Mouse (Mus musculus): ENCODE measurements around the gene Fam166b.
A peak's percentile ranks its signal among the peaks of the same experiment; 100 is the strongest.

Gene Fam166b

GRCm38 (mm10) chr4:43428946-43429345, at the start of gene Fam166b:
Fam166b (minus strand) TSS chr4:43429134.
- peak; percentile 97 for DNase-seq

- DNase-seq: no peak
Observed at GRCm38 (mm10) chr4:43478534-43478858, 49.6 kb upstream of the Fam166b start.

DNA sequence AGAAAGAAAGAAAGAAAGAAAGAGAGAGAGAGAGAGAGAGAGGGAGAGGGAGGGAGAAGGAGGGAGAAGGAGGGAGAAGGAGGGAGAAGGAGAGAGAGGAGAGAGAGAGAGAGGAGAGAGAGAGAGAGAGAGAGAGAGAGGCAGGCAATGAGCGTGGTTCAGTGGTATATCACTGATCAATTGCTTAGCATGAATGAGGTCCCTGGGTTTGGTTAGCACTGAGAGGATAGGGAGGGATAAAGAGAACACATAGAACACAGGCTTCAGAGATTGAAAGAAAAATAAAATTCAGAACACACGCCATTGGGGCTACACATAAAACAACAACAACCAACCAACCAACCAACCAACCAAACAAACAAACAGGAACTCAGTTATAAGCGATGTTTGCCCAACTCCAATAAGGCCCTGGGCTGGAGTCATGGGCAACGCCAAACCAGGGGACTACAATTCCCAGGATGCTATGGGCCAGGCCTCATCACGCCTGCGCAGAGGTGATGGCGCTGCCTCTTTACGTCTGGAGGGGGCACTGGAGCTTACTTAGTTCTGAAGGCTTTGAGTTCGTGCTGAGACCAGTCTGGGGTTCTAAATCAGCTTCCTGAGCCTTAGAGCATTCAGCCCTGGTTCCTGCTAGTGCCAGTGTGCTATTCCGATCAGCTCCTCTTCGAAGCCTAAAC, 49.1 kb upstream of the Fam166b start:
- DNase-seq: peak; percentile 98

DNA sequence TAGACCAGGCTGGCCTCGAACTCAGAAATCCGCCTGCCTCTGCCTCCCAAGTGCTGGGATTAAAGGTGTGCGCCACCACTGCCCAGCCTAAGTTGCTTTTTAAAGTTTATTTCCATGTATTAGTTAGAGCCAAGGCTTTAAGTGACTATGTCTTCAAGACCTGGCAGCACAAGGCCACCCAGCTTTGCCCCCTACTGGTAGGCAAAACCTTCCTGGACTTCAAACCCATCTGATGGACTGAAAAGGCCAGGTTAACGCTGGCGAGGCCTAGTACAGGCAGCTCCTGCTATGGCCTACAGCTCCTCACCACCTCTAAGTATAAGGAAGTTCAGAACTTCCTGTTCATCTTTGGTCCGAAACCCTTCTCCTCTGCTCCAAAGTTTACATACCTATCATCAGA, 47.7 kb upstream of the Fam166b start:
- no peak for DNase-seq

DNA sequence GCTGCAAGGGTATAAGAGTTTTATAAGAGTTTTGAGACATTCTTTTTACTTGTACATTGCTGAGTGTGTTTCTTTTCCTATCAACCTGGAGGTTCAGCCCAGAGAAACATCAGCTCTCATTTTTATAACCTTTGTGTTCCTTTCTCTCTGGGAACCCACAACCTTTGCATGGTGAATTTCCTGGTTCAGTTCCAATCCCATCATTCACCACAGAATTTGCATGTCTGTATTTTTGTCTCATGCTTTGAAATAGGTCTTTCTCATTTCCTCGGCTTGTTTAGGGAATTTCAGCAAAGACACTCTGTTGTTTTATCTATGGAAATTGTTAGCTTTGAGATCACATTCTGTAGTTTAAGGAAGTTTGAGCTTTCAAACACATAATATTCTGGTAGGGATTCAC, 44.7 kb upstream of the Fam166b start:
- no peak for DNase-seq

DNA sequence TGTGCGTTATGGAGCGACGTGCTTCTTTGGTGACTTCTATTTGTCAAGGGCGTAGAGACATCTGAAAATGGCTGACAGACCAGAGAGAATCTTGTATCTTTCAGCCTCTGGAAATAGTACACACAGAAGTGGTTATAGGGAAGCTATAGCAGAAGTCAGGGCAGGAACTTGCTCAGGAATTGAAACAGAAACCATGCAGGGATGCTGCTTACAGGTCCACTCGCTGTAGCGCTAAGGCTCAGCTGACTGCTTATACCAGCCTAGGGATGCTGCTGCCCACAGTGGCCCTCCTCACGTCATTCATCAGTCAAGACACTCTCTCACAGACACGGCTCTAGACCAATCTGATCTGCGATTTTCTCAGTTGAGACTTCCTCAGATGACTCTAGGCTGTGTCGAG, 41.4 kb upstream of the Fam166b start:
- peak; percentile 89 for DNase-seq

GRCm38 (mm10) chr4:43466872-43467271, 37.9 kb upstream of the Fam166b start:
- DNase-seq: no peak

DNA sequence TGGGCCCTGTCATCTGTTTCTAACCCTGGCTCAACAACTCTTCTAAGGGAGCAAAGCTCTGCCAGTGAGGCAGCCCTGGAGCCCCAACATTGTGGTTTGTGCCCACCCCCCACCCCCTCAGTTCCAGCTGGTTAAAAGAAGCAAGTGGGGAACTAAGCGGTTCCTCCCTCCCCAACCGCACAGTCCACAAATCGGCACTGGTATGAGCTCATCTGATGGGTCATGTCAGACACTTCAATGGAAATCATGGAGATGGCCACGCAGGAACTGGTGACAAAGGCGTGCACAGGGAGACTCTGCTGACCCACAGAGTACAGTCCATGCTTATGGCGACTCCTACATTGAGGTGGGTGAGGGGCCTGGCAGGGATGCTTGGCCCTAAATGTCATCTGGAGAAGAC, 37.0 kb upstream of the Fam166b start:
- peak; percentile 91 for DNase-seq

DNA sequence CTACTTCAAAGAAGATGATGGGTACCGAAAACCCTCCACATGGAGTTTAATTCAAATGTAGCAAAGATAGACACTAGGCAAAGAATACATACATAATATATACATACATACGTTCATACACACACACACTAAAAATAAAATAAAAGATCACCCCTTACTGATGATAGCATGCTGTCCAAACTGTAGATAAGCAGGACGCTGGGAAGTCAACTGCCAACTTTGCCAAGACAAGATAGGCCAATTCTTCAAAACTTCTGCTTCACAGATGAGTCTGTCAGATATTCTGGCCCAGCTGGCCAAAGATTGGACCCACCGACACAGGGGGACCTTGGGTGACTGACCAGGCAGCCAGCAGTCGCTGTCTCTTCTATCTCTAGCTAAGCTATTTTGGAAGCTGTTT, 34.2 kb upstream of the Fam166b start:
- no peak for DNase-seq

DNA sequence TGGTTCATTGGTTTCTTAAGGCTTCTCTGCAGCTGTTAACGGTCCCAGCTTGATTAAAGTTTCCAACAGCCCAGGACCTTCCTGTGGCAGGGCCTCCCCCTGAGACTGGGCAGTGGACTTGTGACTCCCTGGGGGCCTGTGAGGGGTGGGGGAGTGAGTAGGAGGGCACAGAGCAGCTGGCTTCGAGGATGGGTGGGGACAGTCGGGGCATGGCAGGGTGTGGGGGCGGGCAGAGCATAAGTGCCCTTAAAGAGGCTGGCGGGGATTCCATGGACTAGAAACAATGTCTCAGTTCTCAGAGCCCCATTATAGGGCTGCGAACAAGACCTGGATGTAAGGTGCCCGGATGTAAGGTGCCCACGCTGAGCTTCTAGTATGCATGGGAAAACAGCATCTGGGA, 28.2 kb upstream of the Fam166b start:
- DNase-seq: peak; percentile 88

DNA sequence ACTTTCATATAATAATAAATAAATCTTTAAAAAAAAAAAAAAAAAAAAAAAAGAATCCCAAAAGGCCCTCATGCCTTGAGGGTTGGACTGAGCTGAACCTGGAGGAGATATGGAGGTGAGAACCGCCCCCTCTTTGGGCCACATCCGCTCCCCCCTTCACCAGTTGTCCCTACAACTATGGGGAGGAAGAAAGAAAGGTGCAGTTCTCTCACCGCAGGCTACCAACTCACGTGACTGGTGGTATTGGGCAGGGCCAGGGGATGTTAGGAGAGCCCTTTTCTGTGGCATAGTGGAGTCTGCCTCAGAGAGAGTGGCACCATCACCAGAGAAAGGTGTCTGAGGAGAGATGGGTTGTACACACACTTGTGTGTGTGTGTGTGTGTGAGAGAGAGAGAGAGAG, 27.5 kb upstream of the Fam166b start:
- DNase-seq: no peak

- peak; percentile 94 for DNase-seq
Observed at GRCm38 (mm10) chr4:43454041-43454836, 25.3 kb upstream of the Fam166b start, which contains the start of gene Cd72. Cd72 (minus strand) TSS chr4:43454628.

DNA sequence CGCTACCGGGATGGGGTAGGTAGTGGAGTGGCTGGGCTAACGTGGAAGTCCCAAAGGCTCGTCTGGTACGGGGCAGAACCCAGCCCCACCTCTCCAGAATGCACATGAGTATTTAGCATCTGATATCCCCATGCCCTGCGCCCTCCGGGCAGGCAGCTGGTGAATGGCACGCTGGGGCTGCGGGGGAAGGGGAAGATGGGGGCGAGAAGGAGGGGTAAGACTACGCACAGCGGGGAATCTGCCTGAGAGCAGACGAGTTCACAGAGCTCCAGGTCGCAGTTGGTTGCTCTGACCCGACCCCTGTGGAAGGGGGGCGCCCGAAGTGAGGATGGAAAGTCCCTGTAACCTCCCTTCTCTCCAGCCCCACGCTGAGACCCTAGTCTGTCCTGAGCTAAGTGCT, 24.5 kb upstream of the Fam166b start:
- no peak for DNase-seq

DNA sequence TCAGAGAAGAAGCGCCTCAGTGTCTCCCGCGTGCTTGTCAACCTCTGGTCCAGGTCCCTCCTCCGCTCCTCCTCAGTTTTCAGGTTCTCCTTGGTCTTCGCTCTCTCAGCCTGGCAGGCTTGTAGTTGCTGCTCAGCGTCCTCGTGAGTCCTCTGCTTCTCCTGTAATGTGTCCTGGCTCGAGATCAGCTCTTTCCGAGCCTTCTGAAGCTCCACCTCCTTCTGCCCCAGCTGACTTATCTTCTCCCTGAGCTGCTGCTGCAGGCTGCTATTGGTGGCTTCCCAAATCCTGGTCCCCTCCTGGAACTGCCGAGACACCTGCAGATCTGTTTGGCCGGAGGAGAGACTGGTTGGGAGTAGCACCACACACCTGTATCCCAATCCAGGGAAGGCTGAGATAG, 23.4 kb upstream of the Fam166b start:
- DNase-seq: peak; percentile 92

DNA sequence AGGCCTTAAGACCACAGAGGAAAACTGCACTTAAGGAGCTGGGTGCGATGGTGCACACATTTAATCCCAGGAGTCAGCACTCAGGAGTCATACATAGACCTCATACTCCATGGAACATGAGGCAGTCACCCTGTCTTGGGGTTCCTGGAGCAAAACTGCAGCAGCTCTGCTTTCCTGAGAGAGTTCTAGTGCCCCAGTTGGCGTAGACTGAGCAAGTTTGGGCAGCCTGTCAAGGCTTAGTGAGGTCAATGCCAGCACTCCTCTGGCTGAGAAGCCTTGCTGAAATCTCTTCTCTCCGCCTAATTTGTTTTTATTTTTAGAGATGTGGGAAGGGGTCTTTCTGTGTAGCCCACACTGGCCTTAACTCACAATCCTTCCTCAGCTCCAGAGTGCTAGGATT, 19.6 kb upstream of the Fam166b start:
- no peak for DNase-seq

DNA sequence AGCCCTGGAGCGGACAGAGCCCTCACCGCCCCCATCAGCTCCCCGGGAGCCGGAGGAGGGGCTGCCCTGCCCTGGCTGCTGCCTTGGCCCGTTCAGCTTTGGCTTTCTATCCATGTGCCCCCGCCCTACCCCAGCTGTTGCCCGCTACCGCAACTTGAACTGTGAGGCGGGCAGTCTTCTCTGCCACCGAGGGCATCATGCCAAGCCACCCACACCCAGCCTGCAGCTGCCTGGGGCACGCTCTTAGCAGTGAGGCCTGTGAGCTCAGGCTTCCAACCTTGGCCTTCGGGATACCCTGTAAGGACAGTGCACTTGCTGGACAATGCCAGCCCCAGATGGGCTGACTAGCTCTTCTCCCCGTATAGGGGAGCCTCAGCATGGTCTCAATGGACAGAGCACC, 18.3 kb upstream of the Fam166b start:
- peak; percentile 97 for DNase-seq

- peak; percentile 93 for DNase-seq
Observed at GRCm38 (mm10) chr4:43443511-43443910, 14.6 kb upstream of the Fam166b start.

GRCm38 (mm10) chr4:43442456-43443361, 13.8 kb upstream of the Fam166b start:
- peak; percentile 98 for DNase-seq

DNA sequence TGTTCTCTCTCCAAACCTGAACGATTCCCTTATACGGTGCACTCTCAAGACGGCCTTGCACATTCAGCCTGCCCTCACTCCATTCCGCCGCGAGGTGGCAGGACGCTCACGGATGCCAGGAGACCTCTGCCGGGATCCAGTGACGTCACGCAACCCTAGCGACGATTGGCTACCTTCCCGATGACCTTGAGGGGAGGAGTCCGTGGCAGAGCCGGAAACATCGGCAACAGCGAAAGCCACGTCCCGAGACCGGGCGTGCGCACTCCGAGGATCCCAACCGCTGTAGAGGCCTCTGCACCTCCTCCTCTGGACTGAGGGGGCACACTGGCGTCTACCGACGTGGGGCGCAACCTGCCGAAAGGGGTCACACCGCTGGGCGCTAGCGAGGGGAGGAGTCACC, 13.1 kb upstream of the Fam166b start:
- DNase-seq: peak; percentile 100

GRCm38 (mm10) chr4:43441639-43442038, 12.7 kb upstream of the Fam166b start, which contains the start of gene Tesk1:
Tesk1 (plus strand) TSS chr4:43441939.
- DNase-seq: no peak

DNA sequence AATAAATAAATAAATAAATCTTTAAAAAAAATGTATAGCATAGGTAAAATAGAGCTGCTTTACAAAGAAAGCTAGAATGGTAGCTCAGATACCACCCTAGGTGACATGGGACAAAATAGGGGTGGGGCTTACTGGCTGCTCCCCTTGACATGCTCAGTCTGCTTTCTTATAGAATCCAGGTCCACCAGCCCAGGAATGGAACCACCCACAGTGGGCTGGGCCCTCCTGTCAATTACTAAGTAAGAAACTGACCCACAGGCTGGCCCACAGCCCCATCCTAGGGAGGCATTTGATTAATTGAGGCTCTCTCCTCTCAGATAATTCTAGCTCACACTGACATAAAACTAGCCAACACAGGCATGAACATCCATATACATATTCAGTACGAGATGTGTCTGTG, 3.9 kb upstream of the Fam166b start:
- DNase-seq: no peak

DNA sequence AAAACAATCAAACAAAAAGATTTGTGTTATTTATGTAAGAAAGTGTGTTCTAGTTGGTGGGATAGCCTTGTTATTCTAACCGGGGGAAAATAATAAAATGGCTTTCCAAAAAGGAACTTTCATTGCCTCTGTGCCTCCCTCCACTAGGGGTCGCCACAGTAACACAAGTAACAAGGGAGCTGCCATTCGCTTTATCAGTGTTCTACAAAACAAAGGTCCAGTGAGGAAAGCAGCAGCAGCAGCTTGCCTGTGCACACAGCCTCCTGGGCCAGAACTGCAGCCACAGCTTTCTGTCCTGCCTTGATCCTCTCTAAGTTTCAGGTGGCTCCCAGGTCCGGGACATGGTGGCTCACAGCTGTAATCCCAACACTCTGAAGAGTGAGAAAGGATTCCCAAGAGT, 2.8 kb upstream of the Fam166b start:
- DNase-seq: peak; percentile 97

- peak; percentile 91 for DNase-seq
Observed at GRCm38 (mm10) chr4:43428180-43428861, 613 bp downstream of the Fam166b start.

Measured in heart, adult 11 months (tissue).